Mouse (Mus musculus) intestine, postnatal 0 days (tissue): ENCODE measurements around the gene Nob1. TPM values are rescaled to one million over a fixed set of nuclear protein-coding genes. Genes with fewer than 3 reads are reported as not detected.
A peak's percentile ranks its signal among the peaks of the same experiment; 100 is the strongest.

Source experiments
- ATAC-seq: fragments of 200-750 bp; cut with Nextera tagmentation; 2 replicates; pipeline ENCODE4 v1.8.0; 2017; ENCODE audit warnings: mild to moderate bottlenecking, moderate TSS enrichment, moderate library complexity
- H3K27ac ChIP-seq: fragments of 300-500 bp; sonication (generic); 2 replicates; pipeline ENCODE4 v1.5.1; 2014; ENCODE audit warnings: mild to moderate bottlenecking, low read depth, low read length, moderate library complexity
- H3K27me3 ChIP-seq: fragments of 300-500 bp; sonication (generic); replicated peaks from 2 replicates; pipeline ENCODE4 v1.6.1; 2014; ENCODE audit warnings: low read length, mixed read lengths; ENCODE audit not compliant: control insufficient read depth, insufficient read depth
- H3K36me3 ChIP-seq: fragments of 300-500 bp; sonication (generic); 2 replicates; pipeline ENCODE4 v1.6.1; 2014; ENCODE audit warnings: mild to moderate bottlenecking, moderate library complexity; ENCODE audit not compliant: control insufficient read depth, insufficient read depth
- H3K4me1 ChIP-seq: fragments of 300-500 bp; sonication (generic); replicated peaks from 2 replicates; pipeline ENCODE4 v1.6.1; 2014; ENCODE audit warnings: antibody characterized with exemption, low read length, mixed read lengths; ENCODE audit not compliant: control insufficient read depth, insufficient read depth
- H3K4me2 ChIP-seq: fragments of 300-500 bp; sonication (generic); replicated peaks from 2 replicates; pipeline ENCODE4 v1.6.1; 2014; ENCODE audit warnings: low read depth, mild to moderate bottlenecking, moderate library complexity
- H3K4me3 ChIP-seq: fragments of 300-500 bp; sonication (generic); 2 replicates; pipeline ENCODE4 v1.5.1; 2014; ENCODE audit warnings: low read depth, low read length
- H3K9ac ChIP-seq: fragments of 300-500 bp; sonication (generic); 2 replicates; pipeline ENCODE4 v1.6.1; 2014; ENCODE audit warnings: mild to moderate bottlenecking, low read depth, low read length
- H3K9me3 ChIP-seq: fragments of 300-500 bp; sonication (generic); 2 replicates; pipeline ENCODE4 v1.6.1; 2016; ENCODE audit warnings: mixed run types; ENCODE audit not compliant: control insufficient read depth
- CTCF ChIP-seq: sonication (generic); IDR thresholded peaks from 2 replicates; pipeline ENCODE4 v1.5.1; 2016; ENCODE audit warnings: low read depth, mild to moderate bottlenecking, control low read depth, antibody characterized with exemption, moderate library complexity
- WGBS: fragments of 180-500 bp; shearing (Covaris S2); extraction: QIAGEN DNeasy Blood & Tissue Kit; methylation state at CpG from one replicate; pipeline ENCODE4 v1.1.7; 2014; 5-methylcytosine and 5-hydroxymethylcytosine counted together
- polyA plus RNA-seq: library from polyadenylated mRNA; unstranded; fragments of >200 nt; fragmentation: Nextera tagmentation; extraction: Ambion mirVana; gene quantifications from 2 replicates; pipeline ENCODE4 v1.2.1, GENCODE M21; 2015

Gene Nob1
- polyA plus RNA-seq, 1 experiment from 2014 or later, result 22.3 TPM

- Histone ChIP-seq H3K9ac (no peak overlapping the region), H3K4me2 (no peak overlapping the region), H3K27ac (no peak overlapping the region), H3K36me3 (peaks cover 13% of the 10 kb centered on the region), H3K27me3 (no peaks in the 10 kb centered on the region), H3K9me3 (no peaks in the 10 kb centered on the region), H3K4me3 (no peak overlapping the region), H3K4me1 (no peaks in the 10 kb centered on the region)
- no peak for TF ChIP-seq CTCF
- ATAC-seq, result no peak
- WGBS, result 31% methylated on average over 3 of the region's 3 CpGs
Measured at GRCm38 (mm10) chr8:107405935-107406334, 18.9 kb downstream of the Nob1 start.

GRCm38 (mm10) chr8:107404057-107404456 lies 20.8 kb downstream of the Nob1 start:
- H3K4me3 ChIP-seq, result no peak overlapping the region
- ATAC-seq, result no peak
- H3K4me1 ChIP-seq, result no peaks in the 10 kb centered on the region
- no peak overlapping the region for H3K4me2 ChIP-seq
- no peak overlapping the region for H3K9ac ChIP-seq
- no peaks in the 10 kb centered on the region for H3K9me3 ChIP-seq
- 71% methylated on average over 4 of the region's 4 CpGs for WGBS
- H3K27me3 ChIP-seq, result no peaks in the 10 kb centered on the region
- H3K27ac ChIP-seq, result no peak overlapping the region
- no peaks in the 10 kb centered on the region for H3K36me3 ChIP-seq
- TF ChIP-seq CTCF, result no peak

GRCm38 (mm10) chr8:107403038-107403781 lies 21.6 kb downstream of the Nob1 start, which contains the start of gene Nqo1:
Gene Nqo1, minus strand, starts transcription at chr8:107403206.
- Histone ChIP-seq H3K36me3 (no peaks in the 10 kb centered on the region), H3K4me3 (peak within 1 kb of the TSS; percentile 25), H3K27ac (no peak within 1 kb of the TSS), H3K4me2 (peak within 1 kb of the TSS; percentile 58), H3K4me1 (no peaks in the 10 kb centered on the region), H3K9me3 (no peaks in the 10 kb centered on the region), H3K9ac (no peak within 1 kb of the TSS), H3K27me3 (no peaks in the 10 kb centered on the region)
- ATAC-seq, result peak; percentile 93
- 11% methylated on average over 22 of the region's 22 CpGs for WGBS
- TF ChIP-seq CTCF, result no peak

GRCm38 (mm10) chr8:107401866-107402265 lies 23.0 kb downstream of the Nob1 start:
- TF ChIP-seq CTCF, result no peak
- WGBS, result 84% methylated on average over 5 of the region's 5 CpGs
- H3K27me3 ChIP-seq, result no peaks in the 10 kb centered on the region
- no peaks in the 10 kb centered on the region for H3K9me3 ChIP-seq
- no peak overlapping the region for H3K9ac ChIP-seq
- H3K4me3 ChIP-seq, result no peak overlapping the region
- no peak for ATAC-seq
- no peak overlapping the region for H3K4me2 ChIP-seq
- no peaks in the 10 kb centered on the region for H3K36me3 ChIP-seq
- no peaks in the 10 kb centered on the region for H3K4me1 ChIP-seq
- H3K27ac ChIP-seq, result no peak overlapping the region

- no peak for TF ChIP-seq CTCF
- no peaks in the 10 kb centered on the region for H3K36me3 ChIP-seq
- no peak overlapping the region for H3K4me3 ChIP-seq
- no peaks in the 10 kb centered on the region for H3K4me1 ChIP-seq
- no peak overlapping the region for H3K4me2 ChIP-seq
- H3K27ac ChIP-seq, result no peak overlapping the region
- no peak overlapping the region for H3K9ac ChIP-seq
- no peak for ATAC-seq
- H3K27me3 ChIP-seq, result no peaks in the 10 kb centered on the region
- WGBS, result 53% methylated on average over 9 of the region's 9 CpGs
- no peaks in the 10 kb centered on the region for H3K9me3 ChIP-seq
Measured at GRCm38 (mm10) chr8:107399495-107399894, 25.4 kb downstream of the Nob1 start.

- H3K27me3 ChIP-seq, result no peaks in the 10 kb centered on the region
- WGBS, result 35% methylated on average over 12 of the region's 12 CpGs
- TF ChIP-seq CTCF, result no peak
- no peak overlapping the region for H3K4me3 ChIP-seq
- no peaks in the 10 kb centered on the region for H3K4me1 ChIP-seq
- no peak for ATAC-seq
- H3K9me3 ChIP-seq, result no peaks in the 10 kb centered on the region
- no peak overlapping the region for H3K27ac ChIP-seq
- no peaks in the 10 kb centered on the region for H3K36me3 ChIP-seq
- H3K9ac ChIP-seq, result no peak overlapping the region
- H3K4me2 ChIP-seq, result no peak overlapping the region
Measured at GRCm38 (mm10) chr8:107397665-107398064, 27.2 kb downstream of the Nob1 start.
